Mouse (Mus musculus): Measurements from ENCODE around the gene Fbxl15.
A peak's percentile ranks its signal among the peaks of the same experiment; 100 is the strongest.

- peak; percentile 95 for TF ChIP-seq CTCF (IDR thresholded peaks at IDR 0.05; ENCODE audit: borderline replicate concordance, extremely low read depth, insufficient read depth, insufficient read length)
- TF ChIP-seq POLR2A (IDR thresholded peaks at IDR 0.05; ENCODE audit: borderline replicate concordance, extremely low read depth, insufficient read depth, insufficient read length, poor library complexity, severe bottlenecking): no peak
Observed at GRCm38 (mm10) chr19:46304216-46304841, 23.7 kb upstream of the Fbxl15 start, which contains the start of gene Nfkb2.
